Mouse (Mus musculus): ENCODE data around the gene Acod1. TPM values are rescaled to one million over a fixed set of nuclear protein-coding genes. Genes with fewer than 3 reads are reported as not detected.

The Acod1 gene
- polyA plus RNA-seq, 1 experiment from 2014 or later: not detected

DNA sequence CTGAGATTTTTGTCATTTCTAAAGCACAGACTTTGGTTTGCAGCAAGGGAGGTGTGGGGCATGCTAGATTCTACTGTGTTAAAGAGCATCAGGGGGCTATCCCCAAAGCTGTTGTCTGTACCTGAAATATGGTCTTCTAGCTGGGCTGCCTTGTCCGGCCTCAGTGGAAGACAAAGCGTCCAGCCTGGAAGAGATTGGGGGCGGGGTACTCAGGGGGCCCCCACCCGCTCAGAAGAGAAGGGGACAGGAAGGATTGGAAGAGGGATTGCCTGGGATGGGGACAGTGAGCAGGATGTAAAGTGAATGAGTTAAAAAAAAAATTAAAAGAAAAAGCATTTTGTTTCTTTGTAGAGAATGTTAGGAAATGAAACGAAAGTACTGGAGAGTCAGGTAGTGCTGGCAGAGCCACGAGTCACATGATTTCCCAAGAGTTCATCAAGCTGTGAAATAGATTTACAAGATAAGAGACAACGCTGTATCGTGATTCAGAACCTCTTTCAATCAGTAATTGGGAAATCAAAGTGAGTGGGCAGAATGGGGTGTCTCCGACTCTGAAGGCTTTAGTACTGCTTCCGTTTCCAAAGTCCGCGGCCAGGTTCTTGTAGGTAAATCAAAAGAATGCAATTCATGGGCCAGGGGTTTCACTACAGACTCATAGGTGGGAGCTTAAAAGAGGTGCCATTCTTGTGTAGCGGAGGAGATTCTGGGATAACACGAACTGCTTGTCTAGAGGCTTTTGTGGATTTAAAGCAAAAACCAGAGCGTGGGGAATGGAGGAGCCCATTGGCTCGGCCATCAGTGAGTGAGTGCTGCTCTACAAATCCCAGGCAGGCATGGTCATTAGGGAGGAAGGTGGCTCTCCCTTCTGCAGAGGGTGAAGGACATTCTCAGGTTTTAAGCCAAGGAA, 31.5 kb downstream of the Acod1 start:
- H3K4me1 ChIP-seq (ENCODE audit: control insufficient read depth, insufficient read depth, low read length): no peaks in the 10 kb centered on the region
- H3K4me3 ChIP-seq (ENCODE audit: low read depth, low read length): no peak overlapping the region
- 89% methylated on average over 16 of the region's 16 CpGs for WGBS
- no peaks in the 10 kb centered on the region for H3K27me3 ChIP-seq (replicated peaks; ENCODE audit: control insufficient read depth, insufficient read depth, low read length)
- H3K9me3 ChIP-seq (replicated peaks; ENCODE audit: control insufficient read depth, low read length): no peaks in the 10 kb centered on the region
- peaks cover 22% of the 10 kb centered on the region for H3K36me3 ChIP-seq (ENCODE audit: control insufficient read depth, insufficient read depth, low read length)
- no peak for DNase-seq (ENCODE audit: low spot score)
- no peak for ATAC-seq
- H3K9ac ChIP-seq (ENCODE audit: low read length): no peak overlapping the region
- no peak overlapping the region for H3K27ac ChIP-seq (ENCODE audit: low read depth, low read length)
- H3K4me2 ChIP-seq (ENCODE audit: low read length): no peak overlapping the region

DNA sequence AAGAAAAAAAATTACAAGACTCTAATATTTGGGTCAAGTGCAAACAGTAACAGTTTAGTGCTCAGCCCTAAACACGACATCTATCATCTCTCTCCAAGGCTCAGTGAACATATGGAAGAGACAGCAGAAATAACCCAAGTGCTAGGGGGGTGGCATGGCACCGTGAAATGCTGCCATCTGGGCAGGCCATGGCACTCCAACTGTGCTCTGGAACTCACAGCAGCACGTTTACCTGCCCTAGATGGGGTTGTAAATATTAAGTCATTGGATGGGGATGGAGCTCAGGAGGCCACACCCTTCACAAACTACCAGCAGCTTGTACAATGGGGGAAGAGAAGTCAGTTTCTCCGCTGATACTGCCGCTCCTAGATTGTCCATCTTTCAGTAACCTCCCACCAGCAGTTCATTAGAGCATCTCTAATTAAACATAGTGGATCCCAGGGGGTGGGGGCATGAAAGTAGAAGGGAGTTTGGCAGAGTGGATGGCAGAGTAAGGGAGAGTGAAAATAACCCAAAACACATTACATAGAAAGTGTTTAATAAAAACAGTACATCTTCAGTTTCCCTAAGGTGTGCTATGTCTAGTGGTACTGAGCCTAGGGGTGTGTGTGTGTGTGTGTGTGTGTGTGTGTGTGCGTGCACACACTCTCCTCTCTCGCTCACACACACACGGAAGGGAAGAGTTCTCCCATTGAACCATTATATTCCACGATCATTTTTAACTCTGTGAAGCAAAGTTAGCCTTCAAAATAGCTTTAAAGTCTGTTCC, 32.6 kb downstream of the Acod1 start:
- peak; percentile 66; the same call in 1 of the 2 replicates for ATAC-seq
- Histone ChIP-seq H3K9me3 (replicated peaks; ENCODE audit: control insufficient read depth, low read length) (no peaks in the 10 kb centered on the region), H3K4me1 (ENCODE audit: control insufficient read depth, insufficient read depth, low read length) (no peaks in the 10 kb centered on the region), H3K27me3 (replicated peaks; ENCODE audit: control insufficient read depth, insufficient read depth, low read length) (no peaks in the 10 kb centered on the region), H3K27ac (ENCODE audit: low read depth, low read length) (no peak overlapping the region), H3K4me3 (ENCODE audit: low read depth, low read length) (no peak overlapping the region), H3K9ac (ENCODE audit: low read length) (no peak overlapping the region), H3K36me3 (ENCODE audit: control insufficient read depth, insufficient read depth, low read length) (peaks cover 25% of the 10 kb centered on the region), H3K4me2 (ENCODE audit: low read length) (no peak overlapping the region)
- WGBS: 71% methylated on average over 9 of the region's 9 CpGs
- peak; percentile 32 for DNase-seq (ENCODE audit: low spot score)

DNA sequence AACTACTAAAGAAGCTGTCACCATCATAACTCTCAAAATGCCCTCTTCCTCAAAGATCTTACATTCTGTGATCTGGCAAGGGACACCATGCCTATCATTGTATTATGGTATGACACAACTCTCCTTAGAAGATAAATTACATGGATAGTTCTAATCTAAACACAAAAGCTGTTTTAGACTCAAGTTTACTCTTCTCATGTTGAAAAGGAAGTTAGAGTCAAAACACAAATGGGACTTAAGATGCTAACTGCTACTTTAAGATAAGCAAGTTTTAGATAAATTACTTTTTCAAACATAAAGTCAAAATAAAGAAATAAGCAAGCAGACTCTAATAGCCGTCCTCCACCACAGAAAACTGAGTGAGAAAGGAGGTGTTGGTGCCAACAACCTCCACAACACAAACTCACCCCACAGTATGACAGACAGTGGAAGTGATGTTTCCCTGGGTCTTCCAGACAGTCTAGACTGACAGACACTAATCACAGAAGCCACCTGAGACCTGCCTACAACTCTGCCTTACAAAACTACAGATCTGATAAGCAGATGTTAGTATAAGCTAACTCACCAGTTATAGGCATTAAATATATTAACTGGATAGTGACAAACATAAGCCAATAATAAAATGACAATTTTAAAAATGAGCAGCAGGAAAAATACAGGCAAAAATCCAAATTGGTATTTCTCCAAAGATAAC, 39.2 kb downstream of the Acod1 start:
- H3K4me2 ChIP-seq (ENCODE audit: low read length): no peak overlapping the region
- DNase-seq (ENCODE audit: low spot score): no peak
- H3K9ac ChIP-seq (ENCODE audit: low read length): no peak overlapping the region
- peaks cover 62% of the 10 kb centered on the region for H3K36me3 ChIP-seq (ENCODE audit: control insufficient read depth, insufficient read depth, low read length)
- no peak for ATAC-seq
- no peak overlapping the region for H3K4me3 ChIP-seq (ENCODE audit: low read depth, low read length)
- no peaks in the 10 kb centered on the region for H3K27me3 ChIP-seq (replicated peaks; ENCODE audit: control insufficient read depth, insufficient read depth, low read length)
- H3K9me3 ChIP-seq (replicated peaks; ENCODE audit: control insufficient read depth, low read length): no peaks in the 10 kb centered on the region
- no peak overlapping the region for H3K27ac ChIP-seq (ENCODE audit: low read depth, low read length)
- H3K4me1 ChIP-seq (ENCODE audit: control insufficient read depth, insufficient read depth, low read length): no peaks in the 10 kb centered on the region
- 85% methylated on average over 1 of the region's 1 CpGs for WGBS

DNA sequence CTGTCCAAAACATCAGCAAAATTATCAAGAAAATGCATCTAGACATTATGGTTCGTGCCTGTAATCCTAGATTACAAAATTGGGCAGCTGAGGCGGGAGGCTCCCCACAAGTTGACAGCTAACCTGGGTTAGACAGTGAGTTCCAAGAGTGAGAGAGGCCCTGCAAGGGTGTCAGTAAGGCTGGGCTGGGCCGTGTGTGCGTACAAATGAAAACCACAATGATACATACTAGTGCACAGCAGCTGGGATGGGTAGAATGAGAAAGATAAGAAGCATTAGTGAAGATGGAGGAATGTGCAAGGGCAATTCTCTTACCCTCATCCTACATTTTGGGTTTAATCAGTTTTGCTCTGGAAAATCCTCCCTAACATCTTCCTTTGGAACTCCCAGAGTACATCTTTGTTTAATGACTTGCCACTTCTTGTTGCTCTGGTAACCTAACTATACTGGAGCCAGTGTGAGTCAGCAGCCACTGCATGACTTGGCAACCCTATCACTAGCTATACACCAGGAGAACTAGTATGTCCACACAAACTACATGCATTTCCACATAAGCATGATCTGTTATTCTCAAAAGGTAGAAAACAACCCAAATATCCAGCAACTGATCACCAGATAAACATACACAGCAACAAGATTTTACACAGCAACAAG, 40.0 kb downstream of the Acod1 start:
- Histone ChIP-seq H3K4me2 (ENCODE audit: low read length) (no peak overlapping the region), H3K27ac (ENCODE audit: low read depth, low read length) (no peak overlapping the region), H3K4me1 (ENCODE audit: control insufficient read depth, insufficient read depth, low read length) (no peaks in the 10 kb centered on the region), H3K9ac (ENCODE audit: low read length) (no peak overlapping the region), H3K36me3 (ENCODE audit: control insufficient read depth, insufficient read depth, low read length) (peaks cover 67% of the 10 kb centered on the region), H3K9me3 (replicated peaks; ENCODE audit: control insufficient read depth, low read length) (no peaks in the 10 kb centered on the region), H3K4me3 (ENCODE audit: low read depth, low read length) (no peak overlapping the region), H3K27me3 (replicated peaks; ENCODE audit: control insufficient read depth, insufficient read depth, low read length) (no peaks in the 10 kb centered on the region)
- no peak for ATAC-seq
- WGBS: 99% methylated on average over 4 of the region's 4 CpGs
- no peak for DNase-seq (ENCODE audit: low spot score)

DNA sequence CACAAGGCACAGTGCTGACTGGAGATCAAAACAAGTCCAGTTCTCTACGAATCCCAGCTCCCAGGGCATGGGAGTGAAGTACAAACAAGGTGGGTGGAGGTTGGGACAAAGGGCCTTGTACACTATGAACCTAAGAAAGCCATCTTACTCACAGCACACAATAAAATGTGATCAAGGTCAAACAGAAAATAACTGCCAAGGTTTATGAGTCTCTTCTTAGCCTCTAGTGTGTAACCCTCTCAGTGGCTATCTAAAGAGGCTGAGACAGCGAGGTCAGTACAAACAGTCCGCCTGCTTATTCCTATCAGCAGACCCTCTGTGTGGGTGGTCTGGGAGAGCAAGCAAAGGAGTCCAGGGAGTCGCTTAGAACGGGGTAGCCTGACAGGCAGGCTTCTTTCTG, 41.1 kb downstream of the Acod1 start:
- DNase-seq (ENCODE audit: low spot score) (no peak), ATAC-seq (no peak)
- WGBS: 92% methylated on average over 5 of the region's 5 CpGs
- Histone ChIP-seq H3K27ac (ENCODE audit: low read depth, low read length) (no peak overlapping the region), H3K4me1 (ENCODE audit: control insufficient read depth, insufficient read depth, low read length) (no peaks in the 10 kb centered on the region), H3K4me3 (ENCODE audit: low read depth, low read length) (no peak overlapping the region), H3K4me2 (ENCODE audit: low read length) (no peak overlapping the region), H3K27me3 (replicated peaks; ENCODE audit: control insufficient read depth, insufficient read depth, low read length) (no peaks in the 10 kb centered on the region), H3K9me3 (replicated peaks; ENCODE audit: control insufficient read depth, low read length) (no peaks in the 10 kb centered on the region), H3K36me3 (ENCODE audit: control insufficient read depth, insufficient read depth, low read length) (peaks cover 70% of the 10 kb centered on the region), H3K9ac (ENCODE audit: low read length) (no peak overlapping the region)

DNA sequence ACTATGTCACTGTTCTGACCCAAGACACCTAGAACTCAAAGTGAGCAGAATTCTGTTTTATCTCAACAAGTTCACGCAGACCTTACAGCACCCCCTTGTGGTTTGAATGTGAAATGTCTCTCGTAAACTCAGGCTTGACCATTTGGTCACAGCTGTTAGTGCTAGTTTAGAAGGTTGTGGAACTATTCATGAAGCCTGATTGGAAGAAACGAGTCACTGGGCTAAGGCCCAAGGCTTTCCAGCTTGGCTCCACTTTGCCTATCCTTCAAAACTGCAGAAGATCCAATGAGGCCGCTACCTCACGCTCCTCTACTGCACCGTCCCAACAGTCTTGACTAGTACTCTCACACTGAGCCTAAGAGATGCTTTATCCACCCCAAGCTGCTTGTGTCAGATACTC, 41.8 kb downstream of the Acod1 start:
- H3K4me3 ChIP-seq (ENCODE audit: low read depth, low read length): no peak overlapping the region
- no peak overlapping the region for H3K4me2 ChIP-seq (ENCODE audit: low read length)
- H3K27me3 ChIP-seq (replicated peaks; ENCODE audit: control insufficient read depth, insufficient read depth, low read length): no peaks in the 10 kb centered on the region
- peak; percentile 63 for DNase-seq (ENCODE audit: low spot score)
- ATAC-seq: no peak; the same call in 1 of the 2 replicates
- WGBS: 75% methylated on average over 6 of the region's 6 CpGs
- H3K9ac ChIP-seq (ENCODE audit: low read length): no peak overlapping the region
- H3K36me3 ChIP-seq (ENCODE audit: control insufficient read depth, insufficient read depth, low read length): peaks cover 72% of the 10 kb centered on the region
- no peaks in the 10 kb centered on the region for H3K9me3 ChIP-seq (replicated peaks; ENCODE audit: control insufficient read depth, low read length)
- no peaks in the 10 kb centered on the region for H3K4me1 ChIP-seq (ENCODE audit: control insufficient read depth, insufficient read depth, low read length)
- H3K27ac ChIP-seq (ENCODE audit: low read depth, low read length): no peak overlapping the region

DNA sequence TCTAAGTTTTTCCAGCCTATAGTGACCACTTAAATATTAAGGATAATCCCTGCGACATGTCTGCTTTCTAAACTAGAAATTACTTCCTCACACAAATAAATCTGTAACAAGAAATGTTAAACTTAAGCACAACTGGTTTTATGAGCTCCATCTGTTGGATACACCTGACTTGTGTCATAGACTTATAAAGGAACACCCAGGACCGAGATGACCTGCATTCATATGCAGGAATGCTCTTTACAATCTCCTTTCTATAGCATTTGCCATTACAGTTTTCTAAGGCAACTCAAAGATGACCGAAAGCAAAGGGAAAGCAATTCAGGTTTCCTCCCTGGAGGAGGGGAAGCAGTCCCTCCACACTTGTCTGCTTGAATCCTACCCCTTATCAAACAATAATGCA, 46.5 kb downstream of the Acod1 start:
- no peak for DNase-seq (ENCODE audit: low spot score)
- no peak for ATAC-seq
- 87% methylated on average over 3 of the region's 3 CpGs for WGBS
- Histone ChIP-seq H3K27ac (ENCODE audit: low read depth, low read length) (no peak overlapping the region), H3K4me2 (ENCODE audit: low read length) (no peak overlapping the region), H3K4me3 (ENCODE audit: low read depth, low read length) (no peak overlapping the region), H3K9ac (ENCODE audit: low read length) (no peak overlapping the region), H3K4me1 (ENCODE audit: control insufficient read depth, insufficient read depth, low read length) (peaks cover 17% of the 10 kb centered on the region), H3K27me3 (replicated peaks; ENCODE audit: control insufficient read depth, insufficient read depth, low read length) (no peaks in the 10 kb centered on the region), H3K9me3 (replicated peaks; ENCODE audit: control insufficient read depth, low read length) (no peaks in the 10 kb centered on the region), H3K36me3 (ENCODE audit: control insufficient read depth, insufficient read depth, low read length) (peaks cover 51% of the 10 kb centered on the region)

DNA sequence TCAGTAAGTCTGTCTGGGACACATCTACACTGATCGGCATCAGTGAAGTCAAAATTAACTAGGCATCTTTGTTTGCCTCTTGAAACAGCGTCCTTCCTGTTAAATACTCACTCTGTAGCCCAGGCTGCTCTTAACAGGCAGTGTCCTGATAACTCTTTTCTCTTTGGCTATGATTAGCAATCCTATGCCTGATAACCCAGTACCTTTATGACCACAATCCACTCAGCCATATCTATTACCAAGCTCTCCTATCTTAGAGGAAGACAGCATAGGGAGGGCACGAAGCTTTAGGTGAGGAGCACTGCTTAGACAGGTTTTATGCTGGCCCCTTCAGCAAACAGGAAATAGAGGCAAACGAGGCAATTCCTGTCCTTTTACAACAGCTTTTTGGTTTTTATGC, 46.9 kb downstream of the Acod1 start:
- DNase-seq (ENCODE audit: low spot score) (no peak), ATAC-seq (no peak)
- H3K4me1 ChIP-seq (ENCODE audit: control insufficient read depth, insufficient read depth, low read length): peaks cover 17% of the 10 kb centered on the region
- H3K9me3 ChIP-seq (replicated peaks; ENCODE audit: control insufficient read depth, low read length): no peaks in the 10 kb centered on the region
- 86% methylated on average over 4 of the region's 4 CpGs for WGBS
- no peaks in the 10 kb centered on the region for H3K27me3 ChIP-seq (replicated peaks; ENCODE audit: control insufficient read depth, insufficient read depth, low read length)
- no peak overlapping the region for H3K4me3 ChIP-seq (ENCODE audit: low read depth, low read length)
- no peak overlapping the region for H3K4me2 ChIP-seq (ENCODE audit: low read length)
- no peak overlapping the region for H3K9ac ChIP-seq (ENCODE audit: low read length)
- peaks cover 47% of the 10 kb centered on the region for H3K36me3 ChIP-seq (ENCODE audit: control insufficient read depth, insufficient read depth, low read length)
- H3K27ac ChIP-seq (ENCODE audit: low read depth, low read length): no peak overlapping the region
